Mouse (Mus musculus): Measurements from ENCODE around the gene Arhgef11.

- no peak for TF ChIP-seq MAX (IDR thresholded peaks at IDR 0.05)
- no peak for TF ChIP-seq CTCF (IDR thresholded peaks at IDR 0.05; ENCODE audit: control insufficient read depth, insufficient read depth, insufficient read length)
- no peak for TF ChIP-seq USF1 (IDR thresholded peaks at IDR 0.05; ENCODE audit: low read depth)
- no peak for TF ChIP-seq MYOG (IDR thresholded peaks at IDR 0.05; ENCODE audit: control insufficient read depth, extremely low read depth, insufficient read length)
- no peak for TF ChIP-seq FOSL1 (IDR thresholded peaks at IDR 0.05; ENCODE audit: insufficient read depth, low read length, poor library complexity, severe bottlenecking)
Measured at GRCm38 (mm10) chr3:87756488-87756887, 139.1 kb downstream of the Arhgef11 start.
